Mouse (Mus musculus): ENCODE data around the gene Rcl1. TPM values are rescaled to one million over a fixed set of nuclear protein-coding genes. Genes with fewer than 3 reads are reported as not detected.

The Rcl1 gene
- polyA plus RNA-seq, 1 experiment from 2014 or later, result 26.4 TPM

MicroRNAs within 50 kb of the gene (microRNA counts, 519-probe panel; counts per million panel counts)
- microRNA mmu-miR-101b, result 4,919 counts per million, percentile 49 among the panel's probes with 10 or more counts

Small RNA genes lying within 50 kb of the gene (microRNA-seq; reads per million reads assigned to microRNA genes)
- 2,916 reads per million, percentile 89 among the genes with 10 or more reads in this experiment for gene Mir101b (ENCODE audit: borderline number of aligned reads)

Other genes with a start within 250 kb of the Rcl1 start
- 6.2 and 8.3 TPM in 2 replicates for gene Plpp6, start 137.4 kb upstream of the Rcl1 start, polyA plus RNA-seq (2014; fragmentation: Nextera tagmentation; extraction: Ambion mirVana)
- 2.3 and 5.1 TPM in 2 replicates for gene 4430402I18Rik, start 133.6 kb upstream of the Rcl1 start, polyA plus RNA-seq (2014; fragmentation: Nextera tagmentation; extraction: Ambion mirVana)
- gene Cdc37l1, start 111.0 kb upstream of the Rcl1 start, polyA plus RNA-seq (2014; fragmentation: Nextera tagmentation; extraction: Ambion mirVana), result 35.6 and 36.7 TPM in 2 replicates
- 72.5 and 74.4 TPM in 2 replicates for gene Ak3, start 53.4 kb upstream of the Rcl1 start, polyA plus RNA-seq (2014; fragmentation: Nextera tagmentation; extraction: Ambion mirVana)
- gene Jak2, start 150.5 kb downstream of the Rcl1 start, polyA plus RNA-seq (2014; fragmentation: Nextera tagmentation; extraction: Ambion mirVana), result 9.8 and 10.4 TPM in 2 replicates
- 5.5 and 6.6 TPM in 2 replicates for gene Insl6, start 224.0 kb downstream of the Rcl1 start, polyA plus RNA-seq (2014; fragmentation: Nextera tagmentation; extraction: Ambion mirVana)
- gene Rln1, start 233.3 kb downstream of the Rcl1 start, polyA plus RNA-seq (2014; fragmentation: Nextera tagmentation; extraction: Ambion mirVana), result 0.25 and 0.60 TPM in 2 replicates

All from heart, embryonic 11.5 days (tissue).